Mouse (Mus musculus) heart, adult 11 months (tissue): ENCODE data around the gene Cachd1.

ENCODE experiments used
- DNase-seq: peaks from one replicate; pipeline ENCODE4 v3.0.0; 2022

The Cachd1 gene

DNA sequence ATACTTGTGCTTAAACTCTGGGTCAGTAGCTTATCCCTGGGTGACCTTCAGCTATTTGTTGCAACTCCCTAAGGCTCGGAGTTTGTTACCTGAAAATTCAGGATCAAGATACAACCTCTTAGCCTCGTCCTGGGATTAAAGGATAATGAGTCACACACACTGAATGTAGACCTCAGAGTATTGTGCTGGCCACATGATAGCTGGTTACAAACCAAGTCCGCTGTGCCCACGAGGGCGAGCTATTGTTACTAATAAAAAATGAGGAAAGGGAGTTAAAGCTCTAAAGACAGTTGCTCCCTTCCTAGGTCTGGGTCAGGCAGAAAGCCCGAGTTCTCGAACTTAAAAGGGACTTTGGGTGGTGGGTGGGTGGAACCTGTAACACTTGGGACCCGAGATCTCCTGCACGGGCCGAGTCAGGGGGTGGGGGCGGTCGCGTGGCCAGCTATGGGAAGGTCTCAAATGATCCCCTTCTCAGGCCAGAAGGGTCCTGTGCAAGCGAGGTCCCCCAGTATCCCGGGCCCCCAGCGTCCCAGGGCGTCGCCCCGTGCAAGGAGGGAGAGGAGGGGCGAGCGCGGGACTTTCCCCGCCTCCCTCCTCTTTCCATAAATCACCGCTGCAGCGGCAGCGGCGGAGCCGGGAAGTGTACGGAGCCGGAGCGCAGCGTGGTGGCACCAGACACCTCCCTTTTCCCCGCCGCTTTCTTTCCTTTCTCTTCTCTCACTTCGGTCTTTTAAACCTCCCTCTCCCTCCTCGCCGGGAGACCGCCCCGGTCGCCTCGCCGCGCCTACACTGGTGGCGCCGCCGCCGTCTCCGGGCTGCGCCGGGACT, at the start of gene Cachd1:
Gene Cachd1, plus strand, starts transcription at position 633 of the 828 bp plus-strand sequence.
- DNase-seq, result peak; percentile 98

DNA sequence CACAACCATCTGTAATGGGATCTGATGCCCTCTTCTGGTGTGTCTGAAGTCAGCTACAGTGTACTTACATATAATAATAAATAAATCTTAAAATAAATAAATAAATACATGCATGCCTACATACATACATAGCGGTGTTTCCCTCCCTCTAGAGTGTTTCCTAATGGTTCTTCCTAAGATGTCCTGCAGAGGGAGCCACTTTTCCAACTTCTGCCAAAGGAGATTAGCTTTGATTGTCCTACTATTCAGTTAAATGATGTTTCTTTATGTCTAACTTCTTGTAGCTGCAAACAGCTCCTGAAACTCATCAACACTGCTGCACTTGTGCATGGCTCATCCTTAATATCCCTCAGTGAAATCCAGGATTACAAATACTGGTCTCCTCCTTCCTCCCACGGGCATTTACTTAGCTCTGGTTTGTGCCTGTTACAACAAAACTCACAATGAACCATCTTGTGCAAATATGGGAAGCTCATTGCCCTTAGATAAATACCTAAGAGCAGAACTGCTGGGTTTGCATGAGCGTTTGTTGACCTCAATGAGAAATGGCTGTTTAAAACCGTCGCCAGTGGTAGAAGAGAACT, 47.5 kb upstream of the Cachd1 start:
- peak; percentile 52 for DNase-seq

DNA sequence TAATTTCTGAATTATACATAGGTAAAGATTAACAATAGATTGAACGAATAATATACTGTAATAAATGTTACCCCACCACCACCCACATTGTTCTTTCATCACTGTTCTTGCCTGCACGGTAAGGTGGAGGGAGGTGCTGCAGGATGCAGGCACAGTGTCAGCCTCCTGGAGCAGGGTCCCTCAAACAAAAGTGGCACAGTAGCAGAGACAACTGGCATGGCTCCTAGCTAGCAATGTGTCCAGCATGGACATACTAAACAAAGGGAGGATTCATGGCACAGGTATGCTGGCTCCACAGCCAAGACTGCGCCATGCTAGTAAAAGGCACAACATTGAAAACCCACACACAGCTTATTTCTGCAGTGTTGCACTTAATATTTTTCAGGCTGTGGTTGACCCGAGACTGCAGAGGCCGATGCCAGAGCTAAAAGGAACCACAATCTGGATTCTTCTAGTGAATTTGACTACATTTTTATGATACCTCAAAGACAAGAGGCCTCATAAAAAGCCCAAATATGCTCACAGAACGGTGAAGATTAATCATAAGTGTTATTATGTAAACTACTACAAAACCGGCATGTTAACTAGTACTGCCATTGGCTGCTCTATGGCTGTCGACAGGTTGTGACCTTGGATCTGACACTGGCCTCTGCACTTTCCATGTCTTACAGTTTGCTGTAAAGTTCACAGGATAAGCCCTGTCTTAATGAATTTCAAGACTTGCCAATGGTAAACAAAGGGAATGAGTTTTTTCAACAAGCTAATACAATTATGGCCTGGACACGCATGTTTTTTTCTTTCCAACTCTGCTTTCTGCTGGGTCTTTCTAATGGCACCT, 41.2 kb upstream of the Cachd1 start:
- no peak for DNase-seq

DNA sequence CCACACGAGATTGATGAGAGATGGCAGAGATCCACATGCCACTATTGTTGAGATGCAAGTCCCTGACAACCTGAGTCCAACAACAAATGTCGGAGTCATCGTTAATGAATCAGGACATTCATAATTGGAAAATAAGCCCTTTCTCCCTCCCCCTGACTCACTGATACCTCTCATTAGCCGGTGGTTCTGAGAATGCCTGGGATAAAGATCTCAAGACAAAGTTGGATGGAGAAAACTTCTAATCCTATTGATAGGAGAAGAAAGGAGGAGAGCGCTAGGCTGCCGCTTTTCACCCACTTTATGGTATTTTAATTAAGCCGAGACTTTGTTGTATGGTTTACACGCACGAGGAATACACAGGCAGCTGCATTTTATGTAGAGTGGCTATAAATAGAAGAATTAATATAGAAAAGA, 40.5 kb upstream of the Cachd1 start:
- DNase-seq, result peak; percentile 34

DNA sequence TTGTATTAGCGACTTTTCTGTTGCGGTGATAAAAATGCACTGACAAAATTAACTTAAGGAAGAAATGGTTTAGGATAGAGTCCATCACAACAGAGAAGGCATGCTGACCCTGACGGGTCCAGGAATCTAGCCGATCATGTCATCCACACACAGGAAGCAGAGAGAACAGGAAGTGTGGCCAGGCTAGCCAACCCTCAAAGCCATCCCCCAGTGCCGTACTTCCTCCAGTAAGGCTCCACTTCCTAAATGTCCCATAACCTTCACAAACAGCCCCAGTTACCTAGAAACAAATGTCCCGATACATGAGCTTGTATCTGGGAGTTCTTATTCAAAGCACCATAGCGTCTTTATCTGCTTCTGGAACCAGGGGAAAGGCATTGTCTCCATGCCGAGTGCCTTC, 32.9 kb upstream of the Cachd1 start:
- no peak for DNase-seq

DNA sequence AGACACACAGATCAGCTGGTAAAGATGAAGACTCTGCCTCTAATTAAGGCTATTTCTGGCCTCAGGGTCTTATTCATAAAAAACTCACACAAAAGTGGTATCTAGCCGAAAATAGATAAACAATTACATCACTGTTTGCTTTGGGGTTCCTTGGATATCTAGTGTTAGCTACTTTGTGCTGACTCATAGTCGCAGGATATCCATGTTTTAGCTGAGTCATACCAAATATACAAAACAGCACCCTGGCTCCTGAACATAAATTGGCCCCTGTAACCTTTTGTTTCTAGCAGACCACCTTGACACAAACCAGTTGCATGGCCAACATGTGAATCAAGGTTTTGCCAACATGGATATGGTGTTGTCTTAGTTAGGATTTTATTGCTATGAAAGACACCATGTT, 24.2 kb upstream of the Cachd1 start:
- DNase-seq, result no peak

DNA sequence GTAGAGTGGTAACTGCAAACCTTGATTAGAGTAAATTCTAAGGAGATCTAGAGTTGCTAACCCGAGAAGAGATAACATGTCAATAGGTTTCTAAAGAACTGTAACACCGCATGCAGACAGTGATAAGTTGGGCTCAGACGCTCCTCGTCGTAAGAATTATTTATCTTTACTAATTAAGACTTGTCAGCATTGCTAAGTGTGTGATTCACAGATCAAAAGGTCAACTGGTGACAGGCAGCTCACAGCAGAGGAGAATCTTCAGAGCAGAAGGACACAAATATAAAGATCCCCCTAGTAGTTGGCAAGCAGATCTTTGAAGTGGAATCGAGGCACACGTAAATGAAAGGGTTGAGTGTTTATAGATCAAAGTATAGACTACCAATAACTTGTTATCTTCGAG, 20.8 kb upstream of the Cachd1 start:
- DNase-seq, result no peak

DNA sequence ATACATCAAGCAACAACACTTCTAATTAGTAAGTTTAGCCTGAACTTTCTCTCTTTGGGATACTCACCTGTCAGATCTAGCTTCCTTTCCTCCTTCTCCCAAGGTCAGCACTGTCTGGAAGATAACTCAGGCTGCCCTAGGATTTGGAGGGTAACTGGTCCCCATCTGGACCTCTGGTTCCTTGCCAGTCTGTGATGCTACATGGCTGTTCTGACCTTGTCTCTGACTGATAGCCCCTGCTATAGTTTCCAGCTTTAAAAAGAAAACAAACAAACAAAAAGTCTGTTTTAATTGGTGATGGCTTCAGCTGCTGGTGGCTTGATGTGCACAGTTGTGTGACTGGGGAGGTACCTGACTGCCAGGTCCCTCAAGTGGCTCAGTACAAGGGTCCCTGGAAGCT, 20.0 kb upstream of the Cachd1 start:
- peak; percentile 65 for DNase-seq

DNA sequence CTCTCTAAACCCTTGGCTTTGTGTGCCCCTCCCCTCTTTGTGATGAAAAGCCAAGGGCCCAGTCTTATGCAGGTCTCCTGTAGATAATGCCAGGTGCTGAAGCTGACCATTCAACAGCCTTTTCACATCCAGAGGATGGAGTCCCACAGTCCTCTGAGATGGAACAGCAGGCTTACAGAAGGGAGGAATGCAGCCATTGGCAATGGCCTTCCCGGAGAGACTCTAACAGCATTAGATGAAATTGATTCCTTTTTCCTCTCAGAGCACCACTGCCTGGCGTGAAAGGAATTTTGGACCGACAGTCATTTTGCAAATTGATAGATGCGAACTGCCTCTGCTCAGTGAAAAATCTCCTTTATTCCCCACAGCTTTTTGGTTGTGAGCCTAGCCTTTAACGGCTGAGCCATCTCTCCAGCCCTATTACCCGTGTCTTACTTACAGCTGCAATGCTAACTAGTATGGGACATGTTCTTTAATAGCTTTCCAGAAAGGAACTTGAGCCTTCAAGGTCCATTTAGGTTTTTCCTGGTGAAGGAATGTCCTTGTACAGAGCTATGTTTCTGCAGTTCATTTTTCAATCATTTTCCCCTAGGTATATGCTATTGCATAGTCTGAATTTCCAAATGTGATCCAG, 18.1 kb upstream of the Cachd1 start:
- DNase-seq, result peak; percentile 51

DNA sequence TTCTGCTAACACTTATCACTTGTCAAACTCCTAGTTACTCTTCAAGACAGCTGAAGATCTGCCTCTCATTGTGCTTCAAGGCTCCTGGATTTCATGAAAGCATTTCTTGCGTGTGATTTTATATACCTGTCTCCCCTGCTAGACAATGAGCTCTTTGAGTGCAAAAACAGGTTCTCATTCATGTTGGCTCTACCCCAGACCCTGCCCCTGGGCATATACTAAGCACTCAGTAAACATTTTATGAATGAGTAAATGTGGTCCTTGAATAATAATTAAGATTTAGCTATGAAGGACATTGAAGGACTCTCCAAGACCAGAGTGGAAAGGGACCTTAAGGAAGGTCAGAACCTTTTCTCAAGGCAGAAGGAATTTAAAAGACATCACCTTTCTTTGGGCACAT, 16.9 kb upstream of the Cachd1 start:
- DNase-seq, result no peak

DNA sequence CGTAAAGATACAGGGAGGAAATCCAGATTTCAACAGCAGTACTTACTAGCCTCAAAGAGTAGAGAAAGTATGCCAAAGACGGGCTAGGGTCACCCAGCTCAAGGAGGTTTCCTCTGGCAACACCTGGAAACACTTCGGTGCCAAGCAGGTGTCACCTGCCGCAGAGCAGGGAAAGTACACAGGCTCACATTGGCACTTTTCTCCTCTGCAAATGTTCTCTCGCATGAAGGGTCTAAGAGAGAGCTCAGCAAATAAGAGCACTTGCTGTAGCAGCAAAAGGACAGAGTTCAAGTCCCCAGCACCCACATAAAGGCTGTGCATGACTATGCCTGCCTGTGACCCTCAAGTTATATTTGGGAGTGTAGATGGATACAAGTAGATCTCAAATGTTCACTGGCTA, 16.1 kb upstream of the Cachd1 start:
- DNase-seq, result peak; percentile 77

DNA sequence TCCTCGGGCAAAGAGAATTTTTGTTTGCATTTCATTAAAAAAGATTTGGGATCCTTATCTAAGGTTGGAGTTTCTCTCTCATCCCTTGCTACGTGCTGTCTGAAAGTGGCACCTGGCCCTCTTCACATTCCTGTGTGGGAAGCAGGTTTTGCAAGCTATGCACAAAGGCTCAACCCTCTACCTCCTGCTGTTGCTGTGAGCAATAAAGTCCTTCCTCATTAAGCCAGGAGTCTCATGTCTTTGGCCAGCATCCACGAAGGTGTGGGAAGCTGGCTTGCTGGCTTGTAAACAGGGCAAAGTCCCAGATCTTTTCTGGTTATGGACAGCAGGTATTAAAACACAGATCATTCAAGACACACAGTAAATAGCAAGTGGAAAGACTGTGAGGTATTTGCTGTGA, 7.9 kb upstream of the Cachd1 start:
- DNase-seq, result peak; percentile 62

DNA sequence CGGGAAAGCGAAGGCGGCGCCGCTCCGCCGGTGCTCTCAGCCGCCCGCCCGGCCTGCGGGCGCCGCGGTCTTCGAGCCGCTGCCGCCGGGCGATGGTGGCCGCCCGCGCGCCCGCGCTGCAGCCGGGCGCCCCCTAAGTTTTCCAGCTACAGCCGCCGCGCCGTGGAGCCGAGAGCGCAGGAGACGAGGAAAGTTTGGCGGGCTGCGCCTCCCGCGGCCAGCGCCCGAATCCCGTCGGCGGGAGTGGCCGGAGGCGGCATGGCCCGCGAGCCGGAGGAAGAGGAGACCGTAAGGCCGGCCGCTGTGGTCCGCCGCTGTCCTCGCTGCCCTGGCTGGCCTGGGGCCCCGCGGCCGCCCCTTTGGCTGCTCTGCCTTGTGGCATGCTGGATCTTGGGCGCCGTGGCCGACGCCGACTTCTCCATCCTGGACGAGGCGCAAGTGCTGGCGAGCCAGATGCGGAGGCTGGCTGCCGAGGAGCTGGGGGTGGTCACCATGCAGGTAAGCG, 448 bp downstream of the Cachd1 start:
- DNase-seq, result peak; percentile 93

DNA sequence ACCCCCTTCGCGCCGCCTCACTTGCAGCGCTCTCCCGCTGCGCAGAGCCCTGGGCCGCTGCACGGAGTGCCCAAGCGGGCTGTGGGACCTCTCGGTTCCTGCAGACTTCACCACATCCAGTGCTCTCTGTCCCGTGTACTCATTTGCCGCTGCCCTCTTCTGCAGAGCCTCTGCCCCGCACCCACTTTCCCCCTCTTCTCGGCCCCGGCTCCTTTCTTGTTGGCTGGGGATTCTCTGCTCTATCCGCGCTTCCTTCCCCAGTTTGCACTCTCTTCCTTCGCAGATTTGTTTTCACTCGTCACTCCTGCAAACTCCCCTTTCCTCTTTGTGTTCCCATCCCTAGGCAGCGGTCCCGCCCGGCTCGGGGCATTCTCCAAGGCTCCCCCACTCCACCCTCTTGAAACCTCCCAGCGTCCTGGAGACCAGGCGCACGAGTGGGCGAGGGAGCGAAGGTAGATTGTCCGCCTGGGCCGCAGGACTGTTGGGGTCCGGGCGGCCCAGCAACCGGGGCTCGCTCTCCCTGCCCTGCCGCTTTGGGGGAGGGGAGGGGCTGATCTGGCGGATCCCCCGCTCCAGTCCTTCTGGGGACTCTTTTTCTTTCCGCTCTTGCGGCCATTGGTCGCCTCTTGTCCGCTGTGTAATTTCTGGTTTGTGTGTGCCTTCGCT, 1.0 kb downstream of the Cachd1 start:
- peak; percentile 94 for DNase-seq

DNA sequence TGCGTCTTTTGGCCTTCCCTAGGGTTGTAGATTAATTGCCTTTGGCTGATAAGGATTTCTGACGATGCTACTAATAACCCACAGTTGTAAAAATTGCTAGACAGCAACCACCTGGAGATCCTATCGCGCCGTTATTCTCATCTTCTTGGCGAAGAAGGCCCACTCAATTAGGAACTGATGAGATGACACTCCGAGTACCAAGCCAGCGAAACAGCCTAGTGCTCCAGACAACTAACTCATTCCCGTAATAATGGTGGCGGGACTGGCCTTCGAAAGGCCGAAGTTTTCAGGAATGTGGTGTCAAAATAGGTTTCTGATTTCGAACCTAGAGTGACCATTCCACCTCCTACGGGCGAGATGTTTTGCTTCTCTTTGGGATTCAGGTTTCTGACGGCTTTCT, 1.6 kb downstream of the Cachd1 start:
- no peak for DNase-seq

DNA sequence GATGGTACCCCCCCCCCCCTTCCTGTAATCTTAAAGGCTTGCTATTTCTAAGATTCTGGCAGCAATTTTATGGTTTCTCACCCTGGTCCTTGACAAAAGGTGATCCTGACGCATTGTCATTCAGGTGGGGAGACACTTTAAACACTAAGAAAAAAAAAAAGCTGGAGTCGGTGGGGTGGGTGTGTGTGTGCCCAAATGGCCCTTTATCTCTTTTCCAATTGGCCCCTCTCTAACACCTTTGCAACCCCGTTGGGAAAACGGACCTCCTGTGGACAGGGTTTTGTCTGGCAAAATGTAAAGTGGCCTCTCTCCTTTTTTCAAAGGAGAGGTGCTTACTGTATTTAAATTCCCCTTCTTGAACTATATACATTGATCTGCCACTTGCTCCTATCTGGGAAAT, 2.5 kb downstream of the Cachd1 start:
- peak; percentile 40 for DNase-seq

DNA sequence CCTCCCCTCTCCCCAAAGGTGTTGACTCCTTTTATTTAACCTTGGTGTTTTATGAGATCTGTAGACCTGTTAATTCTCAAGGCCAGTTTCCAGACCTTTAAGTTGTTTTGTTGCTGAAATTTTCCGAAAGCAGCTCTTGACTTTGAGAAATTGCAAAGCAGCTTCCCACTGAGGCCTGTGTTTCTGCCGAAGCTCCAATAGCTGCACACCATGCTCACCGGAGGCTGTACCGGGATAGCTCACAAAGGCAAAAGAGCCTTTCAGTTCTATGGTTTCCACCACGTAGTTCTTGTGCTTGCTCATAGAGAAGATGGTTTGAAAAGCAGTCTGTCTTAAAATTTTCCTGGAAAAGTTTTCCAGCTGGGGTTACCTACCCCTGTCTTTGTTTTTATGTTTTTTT, 3.2 kb downstream of the Cachd1 start:
- peak; percentile 21 for DNase-seq

DNA sequence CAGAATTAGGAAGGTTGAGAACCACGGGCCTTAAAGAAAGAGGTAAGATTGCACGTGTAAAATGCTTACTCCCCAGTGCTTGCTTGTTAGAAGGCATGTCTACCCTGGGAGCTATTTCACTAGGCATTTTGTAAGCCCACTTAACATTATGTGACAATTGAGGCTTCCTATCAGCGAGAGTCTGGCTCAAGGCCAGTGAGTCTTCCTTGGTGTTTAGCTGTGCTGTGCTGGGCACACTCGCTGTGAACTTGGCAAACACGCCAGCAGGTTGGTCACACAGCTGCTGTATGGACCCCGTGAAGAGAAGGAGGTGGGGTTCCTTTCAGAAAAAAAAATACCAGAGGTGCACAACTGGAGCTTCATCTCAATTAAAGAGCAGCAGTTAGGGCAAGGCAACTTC, 4.4 kb downstream of the Cachd1 start:
- DNase-seq, result peak; percentile 79

DNA sequence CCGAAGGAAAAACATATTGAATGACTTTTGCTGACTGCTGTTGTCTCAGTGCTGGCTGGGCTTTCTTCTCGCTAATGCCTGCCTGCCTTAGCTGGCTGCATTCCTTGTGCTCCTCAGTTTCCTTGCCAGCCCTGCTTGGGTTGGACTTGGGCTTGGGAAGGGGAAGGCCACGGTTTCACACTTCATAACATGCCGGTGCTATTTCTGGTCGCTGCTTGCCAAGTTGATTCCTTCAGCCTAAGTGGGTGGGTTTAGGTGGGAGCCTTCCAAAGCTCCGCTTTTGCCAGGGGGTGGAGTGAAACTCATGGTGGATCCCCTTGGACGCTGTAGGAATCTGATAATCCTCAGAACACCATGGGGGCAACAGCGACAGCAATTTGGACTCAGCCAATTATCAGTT, 5.9 kb downstream of the Cachd1 start:
- peak; percentile 95 for DNase-seq

DNA sequence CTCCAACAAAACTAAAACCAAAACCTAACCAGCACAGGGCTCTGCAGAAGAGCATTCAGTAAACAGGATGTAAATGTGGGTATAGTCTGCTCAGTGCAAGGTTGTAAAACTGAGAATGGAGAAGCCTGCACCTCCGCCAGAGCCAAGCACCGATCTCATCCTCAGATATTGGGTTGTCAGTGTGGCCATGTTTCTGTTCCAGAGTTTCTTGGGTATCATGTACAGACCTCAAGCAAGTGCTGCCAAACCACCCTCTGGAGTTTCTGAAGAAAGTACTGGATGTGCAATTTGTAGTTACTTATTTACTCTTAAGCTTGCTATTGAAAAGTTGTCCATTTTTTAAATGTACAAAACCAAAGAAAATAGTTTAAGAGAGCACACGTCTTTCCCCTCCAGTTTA, 6.4 kb downstream of the Cachd1 start:
- DNase-seq, result peak; percentile 75

DNA sequence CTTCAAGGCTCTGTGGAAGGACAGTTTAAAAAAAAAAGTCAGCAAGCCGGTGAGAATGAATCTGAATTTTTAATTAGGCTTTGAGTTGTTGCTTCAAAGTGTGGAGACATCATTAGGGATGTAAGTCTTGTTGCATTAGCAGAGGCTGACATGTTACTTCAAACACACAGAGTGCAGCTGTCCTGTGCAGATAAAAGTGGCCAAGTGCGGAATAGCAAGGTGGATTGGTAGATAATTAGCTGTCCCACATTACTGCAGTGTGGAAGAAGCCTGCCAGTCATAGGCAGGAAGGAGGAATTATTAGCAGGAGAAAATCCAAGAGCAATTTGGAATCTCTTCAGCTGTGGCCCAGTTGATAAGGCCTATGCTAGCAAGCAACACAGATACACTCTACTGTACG, 10.7 kb downstream of the Cachd1 start:
- DNase-seq, result no peak

DNA sequence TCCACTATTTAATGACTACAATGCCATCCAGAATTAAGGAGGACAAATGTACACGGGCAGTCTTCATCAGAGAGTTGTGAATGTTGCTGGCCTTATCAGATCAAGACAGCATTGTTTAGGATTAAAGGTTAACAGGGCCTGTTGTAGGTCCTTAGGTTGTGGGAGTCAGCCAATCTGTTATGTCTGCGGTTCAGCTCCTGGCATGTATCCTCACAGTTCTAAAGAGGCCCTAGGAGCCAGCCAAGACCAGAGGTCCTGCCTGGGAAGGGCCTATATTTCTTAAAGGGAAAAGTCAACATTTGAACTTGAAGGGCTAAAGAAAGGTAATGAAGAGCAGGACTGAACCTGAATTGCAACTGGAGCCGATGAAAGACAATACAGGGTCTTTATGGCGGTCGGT, 13.7 kb downstream of the Cachd1 start:
- no peak for DNase-seq

DNA sequence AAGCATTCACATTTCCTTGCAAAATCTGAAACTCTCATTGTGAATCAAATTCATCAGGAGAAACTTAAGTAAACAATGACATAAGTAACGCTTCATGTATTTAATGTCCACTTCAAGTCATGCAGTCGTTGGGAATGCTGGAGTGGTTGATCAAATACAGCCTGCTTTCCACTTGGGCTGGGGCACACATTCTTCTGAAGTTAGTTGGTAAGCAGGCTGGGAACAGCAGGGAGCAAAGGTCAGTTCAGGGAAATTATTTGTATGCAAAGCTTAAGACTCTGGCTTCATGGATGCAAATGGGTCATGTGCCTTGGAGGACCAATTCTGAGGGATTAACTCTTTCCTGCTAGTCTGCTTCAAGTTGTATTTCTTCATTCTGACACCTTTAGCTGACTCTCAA, 16.7 kb downstream of the Cachd1 start:
- no peak for DNase-seq
